Mouse (Mus musculus) stomach, postnatal 0 days (tissue): ENCODE results near the gene Ccnd3.
A peak's percentile ranks its signal among the peaks of the same experiment; 100 is the strongest.

Experiments used
- CTCF ChIP-seq: IDR thresholded peaks from 2 replicates; pipeline ENCODE4 v1.5.1; 2016; ENCODE audit warnings: antibody characterized with exemption, low read depth, mild to moderate bottlenecking, moderate library complexity
- EP300 ChIP-seq: optimal IDR thresholded peaks from 2 replicates; pipeline ENCODE3; 2016; ENCODE audit warnings: antibody characterized with exemption

GRCm38 (mm10) chr17:47594183-47594968 lies 89.5 kb downstream of the Ccnd3 start:
- TF ChIP-seq CTCF (0 out of 2 replicates have a peak, but pooled peaks have one; percentile 7), EP300 (no peak)
